Mouse (Mus musculus): ENCODE results near the gene Ubl7.

The Ubl7 gene

GRCm38 (mm10) chr9:57967237-57967960, 56.6 kb downstream of the Ubl7 start:
- DNase-seq (ENCODE audit: low read depth), result no peak

GRCm38 (mm10) chr9:57968166-57968771, 57.5 kb downstream of the Ubl7 start:
- no peak for DNase-seq (ENCODE audit: low read depth)

GRCm38 (mm10) chr9:57968783-57969542, 58.2 kb downstream of the Ubl7 start:
- DNase-seq (ENCODE audit: low read depth), result no peak

- no peak for DNase-seq (ENCODE audit: low read depth)
Measured at GRCm38 (mm10) chr9:57969736-57970495, 59.1 kb downstream of the Ubl7 start.

- DNase-seq (ENCODE audit: low read depth), result no peak
Measured at GRCm38 (mm10) chr9:57971413-57971812, 60.6 kb downstream of the Ubl7 start.

- DNase-seq (ENCODE audit: low read depth), result peak; percentile 34
Measured at GRCm38 (mm10) chr9:57972141-57972591, 61.4 kb downstream of the Ubl7 start.

GRCm38 (mm10) chr9:57972776-57973439, 62.1 kb downstream of the Ubl7 start:
- peak; percentile 5 for DNase-seq (ENCODE audit: low read depth)

GRCm38 (mm10) chr9:57973440-57974066, 62.8 kb downstream of the Ubl7 start:
- DNase-seq (ENCODE audit: low read depth), result no peak

- no peak for DNase-seq (ENCODE audit: low read depth)
Measured at GRCm38 (mm10) chr9:57974221-57974620, 63.4 kb downstream of the Ubl7 start.

- no peak for DNase-seq (ENCODE audit: low read depth)
Measured at GRCm38 (mm10) chr9:57975200-57975821, 64.5 kb downstream of the Ubl7 start.

GRCm38 (mm10) chr9:57978025-57978424, 67.2 kb downstream of the Ubl7 start:
- DNase-seq (ENCODE audit: low read depth), result no peak

- no peak for DNase-seq (ENCODE audit: low read depth)
Measured at GRCm38 (mm10) chr9:57978858-57979257, 68.1 kb downstream of the Ubl7 start.
